Mouse (Mus musculus): Measurements from ENCODE around the gene Efcab7. TPM values are rescaled to one million over a fixed set of nuclear protein-coding genes. Genes with fewer than 3 reads are reported as not detected.

The Efcab7 gene
- total and polyA plus RNA-seq, 2 experiments from 2014 or later = 3.7 to 6.1 TPM

DNA sequence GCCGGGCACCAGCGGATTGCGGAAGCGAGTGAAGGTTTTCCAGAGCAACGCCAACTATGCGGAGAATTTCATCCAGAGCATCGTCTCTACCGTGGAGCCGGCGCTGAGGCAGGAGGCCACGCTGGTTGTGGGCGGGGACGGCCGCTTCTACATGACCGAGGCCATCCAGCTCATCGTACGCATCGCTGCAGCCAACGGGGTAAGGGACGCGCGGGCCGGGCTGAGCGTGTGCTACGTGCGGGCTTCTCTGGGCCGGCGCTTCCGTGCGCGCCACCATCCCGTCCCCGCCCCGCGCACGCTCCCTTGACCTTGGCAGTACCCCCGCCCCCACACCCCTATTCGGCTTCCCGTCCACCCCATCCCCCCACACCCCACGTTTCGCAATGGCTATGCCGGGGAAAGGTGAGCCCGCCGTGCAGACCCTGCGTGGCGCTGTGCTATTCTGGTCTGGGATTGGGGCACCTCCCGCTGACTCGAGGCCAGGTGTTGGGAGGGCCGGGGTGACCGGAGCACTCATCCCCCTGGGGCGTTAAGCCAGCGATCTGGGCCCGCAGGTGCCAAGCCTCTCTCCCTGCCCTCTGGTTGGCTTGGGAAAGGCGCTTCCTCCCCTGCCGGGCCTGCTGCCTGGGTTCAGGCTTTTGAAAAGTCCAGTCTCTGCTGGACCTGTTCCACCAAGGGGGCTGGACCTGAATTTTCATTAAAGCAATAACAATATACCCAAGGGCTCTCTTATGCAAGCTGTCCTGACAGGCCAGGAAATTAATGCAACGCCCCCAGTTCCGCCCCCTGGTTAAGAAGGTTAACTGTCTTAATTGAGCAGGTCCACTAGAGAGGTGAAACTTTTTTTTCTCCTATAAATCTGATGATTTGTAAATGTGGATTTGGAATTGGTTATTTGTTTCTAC is 100.9 kb downstream of the Efcab7 start, which contains the start of gene Itgb3bp:
TSS of gene Itgb3bp (minus strand) at position 201 of the 905 bp plus-strand sequence.
- peaks cover 26% of the 10 kb centered on the region for H3K4me1 ChIP-seq (ENCODE audit: control insufficient read depth, insufficient read depth)
- TF ChIP-seq EP300 (IDR thresholded peaks at IDR 0.05; ENCODE audit: low read depth) = peak; percentile 56; the same call in 1 of the 2 replicates
- TF ChIP-seq CTCF (IDR thresholded peaks at IDR 0.05; ENCODE audit: low read depth) = no peak
- no peaks in the 10 kb centered on the region for H3K36me3 ChIP-seq (replicated peaks; ENCODE audit: control insufficient read depth, insufficient read depth, low read length)
- under 1% methylated on average over 55 of the region's 57 CpGs for WGBS
- ATAC-seq (ENCODE audit: insufficient read depth, low read depth) (peak; percentile 88), DNase-seq (ENCODE audit: low spot score) (peak; percentile 73)
- no peaks in the 10 kb centered on the region for H3K9me3 ChIP-seq (replicated peaks; ENCODE audit: control insufficient read depth, low read length)
- peak within 1 kb of the TSS; percentile 70 for H3K4me3 ChIP-seq (ENCODE audit: low read depth, low read length)
- H3K9ac ChIP-seq (replicated peaks; ENCODE audit: low read depth, low read length) = peak within 1 kb of the TSS; percentile 72
- H3K4me2 ChIP-seq (ENCODE audit: low read depth, low read length) = peak within 1 kb of the TSS; percentile 96
- H3K27me3 ChIP-seq (ENCODE audit: control insufficient read depth, insufficient read depth, low read length) = no peaks in the 10 kb centered on the region
- peak within 1 kb of the TSS; percentile 97 for H3K27ac ChIP-seq (ENCODE audit: low read depth)

DNA sequence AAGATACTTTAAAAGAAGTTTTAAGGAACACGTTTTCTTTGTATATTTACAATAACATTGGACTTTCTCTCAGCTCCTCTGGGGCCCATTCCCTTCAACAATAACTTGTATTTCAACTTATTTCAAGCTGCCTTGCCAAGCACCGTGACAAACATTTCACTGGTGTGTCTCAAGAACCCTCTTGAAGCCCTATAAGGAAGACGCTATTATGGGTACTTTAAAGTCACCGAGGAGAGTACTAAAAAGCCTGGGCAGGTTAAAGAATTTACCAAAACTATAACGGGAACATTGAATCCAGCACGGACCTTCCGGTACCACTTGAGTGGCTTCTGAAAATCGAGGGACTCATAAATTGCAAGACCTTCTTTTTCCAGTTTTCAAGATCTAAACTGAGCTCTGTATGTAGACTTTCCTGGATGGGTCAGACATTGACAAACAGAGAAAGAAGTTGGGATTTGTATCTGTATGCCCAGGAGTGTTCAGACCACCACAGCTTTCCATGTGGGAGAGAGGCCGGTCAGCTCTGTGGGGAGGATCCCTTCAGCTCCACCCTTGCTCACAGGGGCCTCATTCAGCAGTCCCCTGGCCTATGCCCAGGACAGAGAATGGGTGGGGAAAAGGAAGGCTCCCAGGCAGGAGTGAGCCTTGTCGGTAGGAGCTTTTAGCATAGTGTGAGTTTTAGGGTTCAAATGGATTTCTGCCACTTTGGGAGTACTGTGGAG is 101.7 kb downstream of the Efcab7 start:
- DNase-seq (ENCODE audit: low spot score) (peak; percentile 14), ATAC-seq (ENCODE audit: insufficient read depth, low read depth) (no peak)
- peaks cover 31% of the 10 kb centered on the region for H3K4me1 ChIP-seq (ENCODE audit: control insufficient read depth, insufficient read depth)

DNA sequence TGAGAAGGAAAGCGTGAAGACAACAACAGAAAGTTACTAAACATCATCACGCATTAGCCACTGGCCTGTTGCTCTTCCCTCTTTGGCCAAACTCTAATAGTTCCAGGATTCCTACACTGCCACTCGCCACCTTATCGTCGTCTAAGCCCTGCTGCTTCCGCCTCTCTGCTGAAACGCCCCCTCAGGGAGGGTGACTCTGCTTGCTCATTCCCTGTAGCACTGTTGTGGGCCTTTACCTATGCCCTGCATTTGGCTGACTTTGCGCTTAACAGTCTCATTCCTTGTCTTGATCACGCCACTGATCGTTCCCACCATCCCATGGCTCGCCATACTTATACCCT is 102.2 kb downstream of the Efcab7 start:
- no peak for ATAC-seq (ENCODE audit: insufficient read depth, low read depth)
- peak; percentile 17 for DNase-seq (ENCODE audit: low spot score)
- peak overlapping the region; percentile 70 for H3K4me3 ChIP-seq (ENCODE audit: low read depth, low read length)
- H3K36me3 ChIP-seq (replicated peaks; ENCODE audit: control insufficient read depth, insufficient read depth, low read length) = peaks cover 1% of the 10 kb centered on the region
- H3K4me1 ChIP-seq (ENCODE audit: control insufficient read depth, insufficient read depth) = peaks cover 31% of the 10 kb centered on the region
- TF ChIP-seq EP300 (IDR thresholded peaks at IDR 0.05; ENCODE audit: low read depth) = no peak
- no peak for TF ChIP-seq CTCF (IDR thresholded peaks at IDR 0.05; ENCODE audit: low read depth)
- 41% methylated on average over 10 of the region's 11 CpGs for WGBS
- H3K27ac ChIP-seq (ENCODE audit: low read depth) = peak overlapping the region; percentile 97
- no peaks in the 10 kb centered on the region for H3K9me3 ChIP-seq (replicated peaks; ENCODE audit: control insufficient read depth, low read length)
- peak overlapping the region; percentile 96 for H3K4me2 ChIP-seq (ENCODE audit: low read depth, low read length)
- peak overlapping the region; percentile 72 for H3K9ac ChIP-seq (replicated peaks; ENCODE audit: low read depth, low read length)
- H3K27me3 ChIP-seq (ENCODE audit: control insufficient read depth, insufficient read depth, low read length) = no peaks in the 10 kb centered on the region

More for the DNA sequence above, 101.7 kb downstream of the Efcab7 start:
- H3K9me3 ChIP-seq (replicated peaks; ENCODE audit: control insufficient read depth, low read length) = no peaks in the 10 kb centered on the region
- TF ChIP-seq EP300 (IDR thresholded peaks at IDR 0.05; ENCODE audit: low read depth) (no peak), CTCF (IDR thresholded peaks at IDR 0.05; ENCODE audit: low read depth) (no peak)
- WGBS = 21% methylated on average over 10 of the region's 10 CpGs
- H3K4me3 ChIP-seq (ENCODE audit: low read depth, low read length) = peak overlapping the region; percentile 70
- peak overlapping the region; percentile 97 for H3K27ac ChIP-seq (ENCODE audit: low read depth)
- H3K36me3 ChIP-seq (replicated peaks; ENCODE audit: control insufficient read depth, insufficient read depth, low read length) = no peaks in the 10 kb centered on the region
- peak overlapping the region; percentile 72 for H3K9ac ChIP-seq (replicated peaks; ENCODE audit: low read depth, low read length)
- no peaks in the 10 kb centered on the region for H3K27me3 ChIP-seq (ENCODE audit: control insufficient read depth, insufficient read depth, low read length)
- peak overlapping the region; percentile 96 for H3K4me2 ChIP-seq (ENCODE audit: low read depth, low read length)

DNA sequence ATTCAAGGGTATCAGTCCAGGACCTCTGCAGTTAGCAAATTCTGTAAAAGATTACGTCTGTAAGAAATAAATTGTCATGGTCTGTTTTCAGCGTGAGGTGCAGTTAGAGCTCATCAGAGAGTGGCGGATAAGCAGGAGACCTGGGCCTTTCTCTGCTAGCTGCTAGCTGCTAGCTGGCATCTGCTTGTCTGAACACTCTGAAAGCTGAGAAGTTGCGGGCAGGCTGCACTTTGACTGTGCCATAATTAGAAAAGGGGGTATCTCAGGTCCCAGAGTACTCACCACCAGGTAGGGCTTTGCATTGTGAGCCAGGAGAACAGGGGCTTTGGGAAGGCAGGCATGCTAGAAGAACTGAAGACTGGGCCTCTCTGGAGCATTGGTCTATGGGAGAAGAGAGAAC is 102.8 kb downstream of the Efcab7 start:
- Histone ChIP-seq H3K4me1 (ENCODE audit: control insufficient read depth, insufficient read depth) (peaks cover 31% of the 10 kb centered on the region), H3K9ac (replicated peaks; ENCODE audit: low read depth, low read length) (peak overlapping the region; percentile 72; the same call in 1 of the 2 replicates), H3K4me3 (ENCODE audit: low read depth, low read length) (peak overlapping the region; percentile 70), H3K27me3 (ENCODE audit: control insufficient read depth, insufficient read depth, low read length) (no peaks in the 10 kb centered on the region), H3K27ac (ENCODE audit: low read depth) (peak overlapping the region; percentile 97), H3K4me2 (ENCODE audit: low read depth, low read length) (peak overlapping the region; percentile 96), H3K36me3 (replicated peaks; ENCODE audit: control insufficient read depth, insufficient read depth, low read length) (peaks cover 6% of the 10 kb centered on the region), H3K9me3 (replicated peaks; ENCODE audit: control insufficient read depth, low read length) (no peaks in the 10 kb centered on the region)
- 47% methylated on average over 4 of the region's 4 CpGs for WGBS
- ATAC-seq (ENCODE audit: insufficient read depth, low read depth) (no peak), DNase-seq (ENCODE audit: low spot score) (peak; percentile 42)
- TF ChIP-seq CTCF (IDR thresholded peaks at IDR 0.05; ENCODE audit: low read depth) (no peak), EP300 (IDR thresholded peaks at IDR 0.05; ENCODE audit: low read depth) (no peak)

DNA sequence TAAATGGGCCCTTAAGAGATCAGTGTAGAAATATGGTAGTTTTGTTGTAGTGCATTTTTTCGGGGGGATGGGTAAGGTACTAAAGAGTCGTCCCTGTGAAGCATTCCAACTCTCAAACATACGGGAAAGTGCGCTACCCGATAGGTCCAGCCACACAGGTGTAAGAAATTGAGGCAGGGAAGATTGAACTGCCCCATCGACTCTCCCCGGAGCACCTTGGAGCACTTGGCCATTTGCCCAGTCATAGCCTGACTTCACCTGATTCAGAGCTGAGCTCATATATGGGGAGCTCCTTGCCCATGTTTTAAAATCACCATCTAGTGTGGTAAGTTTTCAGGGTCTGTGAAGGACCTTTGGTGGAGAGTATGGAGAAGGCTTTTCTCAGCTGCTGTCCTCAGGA is 105.9 kb downstream of the Efcab7 start:
- ATAC-seq (ENCODE audit: insufficient read depth, low read depth) (no peak), DNase-seq (ENCODE audit: low spot score) (no peak)
- H3K4me1 ChIP-seq (ENCODE audit: control insufficient read depth, insufficient read depth) = peaks cover 31% of the 10 kb centered on the region
- 76% methylated on average over 7 of the region's 7 CpGs for WGBS
- peaks cover 6% of the 10 kb centered on the region for H3K36me3 ChIP-seq (replicated peaks; ENCODE audit: control insufficient read depth, insufficient read depth, low read length)
- H3K9me3 ChIP-seq (replicated peaks; ENCODE audit: control insufficient read depth, low read length) = no peaks in the 10 kb centered on the region
- no peak overlapping the region for H3K4me3 ChIP-seq (ENCODE audit: low read depth, low read length)
- no peak for TF ChIP-seq CTCF (IDR thresholded peaks at IDR 0.05; ENCODE audit: low read depth)
- TF ChIP-seq EP300 (IDR thresholded peaks at IDR 0.05; ENCODE audit: low read depth) = no peak
- no peak overlapping the region for H3K27ac ChIP-seq (ENCODE audit: low read depth)
- no peak overlapping the region for H3K9ac ChIP-seq (replicated peaks; ENCODE audit: low read depth, low read length)
- no peaks in the 10 kb centered on the region for H3K27me3 ChIP-seq (ENCODE audit: control insufficient read depth, insufficient read depth, low read length)
- no peak overlapping the region for H3K4me2 ChIP-seq (ENCODE audit: low read depth, low read length)
